Mouse (Mus musculus) E14TG2a.4 (cell line): ENCODE data around the gene 4933414I15Rik.

Source experiments
- H3K27me3 ChIP-seq: 2 replicates; pipeline ENCODE4 v1.6.1; 2014; ENCODE audit warnings: low read length, control low read depth; ENCODE audit not compliant: insufficient read depth
- H3K36me3 ChIP-seq: 2 replicates; pipeline ENCODE4 v1.6.1; 2014; ENCODE audit warnings: low read length, control low read depth; ENCODE audit not compliant: insufficient read depth
- H3K4me1 ChIP-seq: replicated peaks from 2 replicates; pipeline ENCODE4 v1.6.1; 2014; ENCODE audit warnings: low read depth, low read length, control low read depth
- H3K4me3 ChIP-seq: replicated peaks from 2 replicates; pipeline ENCODE4 v1.5.1; 2014; ENCODE audit warnings: mild to moderate bottlenecking, low read length
- H3K9me3 ChIP-seq: 2 replicates; pipeline ENCODE4 v1.6.1; 2014; ENCODE audit warnings: low read length, control low read depth
- CTCF ChIP-seq: conservative IDR thresholded peaks from 2 replicates; pipeline ENCODE4 v1.5.1; 2014; ENCODE audit warnings: low read length
- NANOG ChIP-seq: IDR thresholded peaks from 2 replicates; pipeline ENCODE4 v1.6.1; 2014; ENCODE audit warnings: borderline replicate concordance, low read length, mixed read lengths
- POU5F1 ChIP-seq: IDR thresholded peaks from 2 replicates; pipeline ENCODE4 v1.6.1; 2014; ENCODE audit warnings: low read length, borderline replicate concordance

The 4933414I15Rik gene

GRCm38 (mm10) chr11:50943506-50943905, at the start of gene 4933414I15Rik:
TSS of gene 4933414I15Rik (minus strand) at chr11:50943765.
- no peak within 1 kb of the TSS for H3K4me3 ChIP-seq
- peaks cover 35% of the 10 kb centered on the region for H3K27me3 ChIP-seq
- H3K9me3 ChIP-seq = no peaks in the 10 kb centered on the region
- TF ChIP-seq CTCF (no peak), POU5F1 (no peak), NANOG (no peak)
- H3K4me1 ChIP-seq = peaks cover 4% of the 10 kb centered on the region; the same call in 1 of the 2 replicates
- H3K36me3 ChIP-seq = no peaks in the 10 kb centered on the region

GRCm38 (mm10) chr11:50981667-50982066, 38.1 kb upstream of the 4933414I15Rik start, which contains the start of gene Olfr1377:
TSS of gene Olfr1377 (plus strand) at chr11:50981967.
- TF ChIP-seq NANOG = no peak
- TF ChIP-seq POU5F1 = no peak
- no peak for TF ChIP-seq CTCF
- H3K36me3 ChIP-seq = no peaks in the 10 kb centered on the region

GRCm38 (mm10) chr11:50977216-50977615, 33.7 kb upstream of the 4933414I15Rik start:
- H3K4me1 ChIP-seq = no peaks in the 10 kb centered on the region

More at GRCm38 (mm10) chr11:50981667-50982066, 38.1 kb upstream of the 4933414I15Rik start, which contains the start of gene Olfr1377:
- Histone ChIP-seq H3K27me3 (no peaks in the 10 kb centered on the region), H3K9me3 (no peaks in the 10 kb centered on the region), H3K4me1 (no peaks in the 10 kb centered on the region), H3K4me3 (no peak within 1 kb of the TSS)

GRCm38 (mm10) chr11:50966230-50966629, 22.7 kb upstream of the 4933414I15Rik start, which contains the start of gene Olfr1378:
TSS of gene Olfr1378 (plus strand) at chr11:50966530.
- no peak within 1 kb of the TSS for H3K4me3 ChIP-seq
- no peaks in the 10 kb centered on the region for H3K36me3 ChIP-seq
- H3K27me3 ChIP-seq = no peaks in the 10 kb centered on the region
- no peaks in the 10 kb centered on the region for H3K4me1 ChIP-seq
- no peak for TF ChIP-seq CTCF
- TF ChIP-seq NANOG = no peak
- no peak for TF ChIP-seq POU5F1
- H3K9me3 ChIP-seq = no peaks in the 10 kb centered on the region

More at GRCm38 (mm10) chr11:50977216-50977615, 33.7 kb upstream of the 4933414I15Rik start:
- H3K36me3 ChIP-seq = no peaks in the 10 kb centered on the region
- no peak overlapping the region for H3K4me3 ChIP-seq
- no peaks in the 10 kb centered on the region for H3K27me3 ChIP-seq
- H3K9me3 ChIP-seq = no peaks in the 10 kb centered on the region
- TF ChIP-seq CTCF = peak; percentile 50
- TF ChIP-seq POU5F1 = no peak
- no peak for TF ChIP-seq NANOG

- Histone ChIP-seq H3K4me3 (no peak overlapping the region), H3K36me3 (no peaks in the 10 kb centered on the region), H3K9me3 (no peaks in the 10 kb centered on the region), H3K4me1 (no peaks in the 10 kb centered on the region), H3K27me3 (no peaks in the 10 kb centered on the region)
- no peak for TF ChIP-seq POU5F1
- TF ChIP-seq CTCF = no peak
- TF ChIP-seq NANOG = no peak
These were observed 21.3 kb upstream of the 4933414I15Rik start for GRCm38 (mm10) chr11:50964886-50965285.

- Histone ChIP-seq H3K4me1 (peaks cover 18% of the 10 kb centered on the region), H3K4me3 (no peak within 1 kb of the TSS), H3K27me3 (peaks cover 24% of the 10 kb centered on the region), H3K9me3 (no peaks in the 10 kb centered on the region), H3K36me3 (no peaks in the 10 kb centered on the region)
- TF ChIP-seq NANOG (no peak), POU5F1 (no peak)
These were observed 10.1 kb upstream of the 4933414I15Rik start, which contains the start of gene Prop1 for GRCm38 (mm10) chr11:50953665-50954064. TSS of gene Prop1 (minus strand) at chr11:50953765.

- TF ChIP-seq NANOG (no peak), CTCF (no peak), POU5F1 (no peak)
- no peaks in the 10 kb centered on the region for H3K36me3 ChIP-seq
- peaks cover 18% of the 10 kb centered on the region for H3K4me1 ChIP-seq
- peaks cover 21% of the 10 kb centered on the region for H3K27me3 ChIP-seq
- no peak overlapping the region for H3K4me3 ChIP-seq
- H3K9me3 ChIP-seq = no peaks in the 10 kb centered on the region
These were observed 8.7 kb upstream of the 4933414I15Rik start for GRCm38 (mm10) chr11:50952290-50952689.

- Histone ChIP-seq H3K4me3 (no peak overlapping the region), H3K27me3 (peaks cover 35% of the 10 kb centered on the region), H3K36me3 (no peaks in the 10 kb centered on the region), H3K4me1 (peaks cover 4% of the 10 kb centered on the region; the same call in 1 of the 2 replicates), H3K9me3 (no peaks in the 10 kb centered on the region)
- TF ChIP-seq NANOG = no peak
These were observed 1.2 kb downstream of the 4933414I15Rik start for GRCm38 (mm10) chr11:50942386-50942785.

- Histone ChIP-seq H3K4me3 (no peak overlapping the region), H3K4me1 (peaks cover 4% of the 10 kb centered on the region; the same call in 1 of the 2 replicates), H3K36me3 (no peaks in the 10 kb centered on the region), H3K9me3 (no peaks in the 10 kb centered on the region), H3K27me3 (peaks cover 34% of the 10 kb centered on the region)
- TF ChIP-seq CTCF (peak; percentile 99), POU5F1 (no peak)
These were observed 3.8 kb downstream of the 4933414I15Rik start for GRCm38 (mm10) chr11:50939621-50940366.
